Mouse (Mus musculus) kidney, adult 2 months (tissue): ENCODE data around the gene Pla2g4c.

Source experiments
- CTCF ChIP-seq: fragments of 200-500 bp; conservative IDR thresholded peaks from 2 replicates; pipeline ENCODE4 v1.5.1; 2011; ENCODE audit warnings: low read depth, mild to moderate bottlenecking, control low read depth, low read length, moderate library complexity, mixed read lengths; ENCODE audit not compliant: insufficient read depth, insufficient read length
- POLR2A ChIP-seq: fragments of 200-500 bp; IDR thresholded peaks from one replicate; pipeline ENCODE4 v1.6.1; 2011; ENCODE audit warnings: low read depth, low read length, control low read depth

DNA sequence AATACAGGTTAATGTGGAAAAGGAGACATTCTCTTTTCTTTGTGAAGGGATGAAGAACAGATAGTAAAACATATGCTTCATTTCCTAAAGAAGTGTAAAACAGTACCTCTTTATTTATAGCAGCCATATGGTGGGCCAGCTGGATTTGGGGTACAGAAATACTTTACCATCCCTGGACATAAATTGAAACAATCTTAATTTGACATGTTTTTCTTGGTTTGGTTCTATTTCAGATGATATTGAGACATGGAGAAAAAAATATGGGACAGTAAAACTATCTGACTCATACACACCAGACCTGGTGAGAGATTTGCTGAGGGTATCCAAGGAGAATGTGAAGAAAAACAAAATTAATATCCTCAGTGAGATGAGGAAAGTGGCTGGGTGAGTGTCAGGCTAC is 31.5 kb downstream of the Pla2g4c start:
- TF ChIP-seq POLR2A: no peak
- TF ChIP-seq CTCF: no peak
